Mouse (Mus musculus) hindbrain, postnatal 0 days (tissue): ENCODE measurements at regions not wholly inside any gene's neighbourhood (a gene's known extent, or its start where the extent isn't known, plus 50 kb on each side); places are given as distances from the start of the nearest gene placed in this dataset.

Experiments
- ATAC-seq: fragments of 200-750 bp; cut with Nextera tagmentation; 2 replicates; pipeline ENCODE4 v1.8.0; 2017; ENCODE audit warnings: mild to moderate bottlenecking, moderate TSS enrichment, moderate library complexity
- DNase-seq: peaks from one replicate; pipeline ENCODE4 v3.0.0-alpha.2; 2015; ENCODE audit warnings: low spot score
- H3K27ac ChIP-seq: fragments of 300-500 bp; sonication (generic); 2 replicates; pipeline ENCODE4 v1.5.1; 2014; ENCODE audit warnings: mild to moderate bottlenecking
- H3K27me3 ChIP-seq: fragments of 300-500 bp; sonication (generic); 2 replicates; pipeline ENCODE4 v1.6.1; 2014; ENCODE audit warnings: low read length, mixed read lengths; ENCODE audit not compliant: insufficient read depth
- H3K36me3 ChIP-seq: fragments of 300-500 bp; sonication (generic); 2 replicates; pipeline ENCODE4 v1.6.1; 2014; ENCODE audit warnings: low read length, mixed read lengths; ENCODE audit not compliant: insufficient read depth
- H3K4me1 ChIP-seq: fragments of 300-500 bp; sonication (generic); 2 replicates; pipeline ENCODE4 v1.6.1; 2014; ENCODE audit warnings: antibody characterized with exemption, low read length, mixed read lengths; ENCODE audit not compliant: insufficient read depth
- H3K4me2 ChIP-seq: fragments of 300-500 bp; sonication (generic); 2 replicates; pipeline ENCODE4 v1.6.1; 2014; ENCODE audit warnings: low read depth, mild to moderate bottlenecking, low read length, moderate library complexity, mixed read lengths
- H3K4me3 ChIP-seq: fragments of 300-500 bp; sonication (generic); 2 replicates; pipeline ENCODE4 v1.5.1; 2014; ENCODE audit warnings: low read length
- H3K9ac ChIP-seq: fragments of 300-500 bp; sonication (generic); replicated peaks from 2 replicates; pipeline ENCODE4 v1.6.1; 2014; ENCODE audit warnings: mild to moderate bottlenecking, low read length, moderate library complexity, mixed read lengths
- H3K9me3 ChIP-seq: fragments of 300-500 bp; sonication (generic); 2 replicates; pipeline ENCODE4 v1.6.1; 2016; ENCODE audit warnings: low read length, mixed read lengths
- CTCF ChIP-seq: IDR thresholded peaks from 2 replicates; pipeline ENCODE4 v1.5.1; 2016; ENCODE audit warnings: antibody characterized with exemption, control low read depth, low read depth
- WGBS: fragments of 180-500 bp; shearing (Covaris S2); extraction: QIAGEN DNeasy Blood & Tissue Kit; methylation state at CpG from one replicate; pipeline ENCODE4 v1.1.7; 2014; 5-methylcytosine and 5-hydroxymethylcytosine counted together

DNA sequence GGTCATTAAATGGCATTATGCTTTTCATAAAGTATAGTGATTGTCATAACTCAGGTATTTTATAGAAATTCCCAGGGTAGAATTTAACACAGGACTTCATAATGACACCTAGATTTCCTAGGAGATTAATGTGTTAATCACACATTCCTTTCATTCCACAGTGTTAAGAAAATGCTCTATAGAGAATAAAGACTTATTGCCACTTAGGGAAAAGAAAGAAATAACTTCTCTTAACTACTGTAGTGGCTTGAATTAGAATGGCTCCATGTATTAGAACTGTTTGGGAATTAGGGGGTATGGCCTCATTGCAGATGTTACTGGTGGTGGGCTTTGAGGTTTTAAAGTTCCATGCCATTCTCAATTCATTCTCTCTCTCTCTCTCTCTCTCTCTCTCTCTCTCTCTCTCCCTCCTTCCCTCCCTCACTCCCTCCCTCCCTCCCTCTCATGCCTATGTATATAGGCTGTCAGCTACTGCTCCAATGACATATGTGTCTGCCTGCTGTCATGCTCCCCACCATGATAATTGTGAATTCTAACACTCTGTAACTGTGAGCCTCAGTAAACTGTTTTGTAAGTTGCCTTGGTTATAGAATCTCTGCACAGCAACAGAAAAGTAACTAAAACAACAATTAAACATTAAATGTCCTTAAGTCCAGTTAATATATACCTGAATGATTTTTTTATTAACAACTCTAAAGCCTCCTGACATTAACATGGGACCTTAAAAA lies 425.1 kb upstream of the Depdc1a start:
- H3K4me3 ChIP-seq: no peak overlapping the region
- no peaks in the 10 kb centered on the region for H3K9me3 ChIP-seq
- H3K9ac ChIP-seq: no peak overlapping the region
- no peak for ATAC-seq
- no peak for DNase-seq
- no peaks in the 10 kb centered on the region for H3K4me1 ChIP-seq
- H3K4me2 ChIP-seq: no peak overlapping the region
- TF ChIP-seq CTCF: no peak
- no peak overlapping the region for H3K27ac ChIP-seq
- H3K27me3 ChIP-seq: no peaks in the 10 kb centered on the region
- H3K36me3 ChIP-seq: no peaks in the 10 kb centered on the region

- DNase-seq: no peak
- no peak for TF ChIP-seq CTCF
- Histone ChIP-seq H3K4me3 (no peak overlapping the region), H3K4me1 (no peaks in the 10 kb centered on the region), H3K4me2 (no peak overlapping the region), H3K27me3 (no peaks in the 10 kb centered on the region), H3K9ac (no peak overlapping the region), H3K9me3 (no peaks in the 10 kb centered on the region), H3K36me3 (no peaks in the 10 kb centered on the region), H3K27ac (no peak overlapping the region)
- no peak for ATAC-seq
- 84% methylated on average over 1 of the region's 1 CpGs for WGBS
Observed at GRCm38 (mm10) chr3:159056960-159057525, 438.2 kb upstream of the Depdc1a start.

- 51% methylated on average over 4 of the region's 4 CpGs for WGBS
- H3K27ac ChIP-seq: no peak overlapping the region
- DNase-seq: no peak
Observed at GRCm38 (mm10) chr3:159034806-159035205, 460.4 kb upstream of the Depdc1a start.

GRCm38 (mm10) chr3:159031581-159031980 lies 463.7 kb upstream of the Depdc1a start:
- ATAC-seq: no peak
- no peaks in the 10 kb centered on the region for H3K36me3 ChIP-seq
- no peak for DNase-seq
- no peaks in the 10 kb centered on the region for H3K27me3 ChIP-seq
- TF ChIP-seq CTCF: no peak
- H3K4me3 ChIP-seq: no peak overlapping the region
- H3K4me2 ChIP-seq: no peak overlapping the region
- H3K27ac ChIP-seq: no peak overlapping the region
- no peak overlapping the region for H3K9ac ChIP-seq
- WGBS: 78% methylated on average over 3 of the region's 3 CpGs
- no peaks in the 10 kb centered on the region for H3K9me3 ChIP-seq
- H3K4me1 ChIP-seq: no peaks in the 10 kb centered on the region

More at GRCm38 (mm10) chr3:159034806-159035205, 460.4 kb upstream of the Depdc1a start:
- Histone ChIP-seq H3K9me3 (no peaks in the 10 kb centered on the region), H3K9ac (no peak overlapping the region), H3K36me3 (no peaks in the 10 kb centered on the region), H3K27me3 (no peaks in the 10 kb centered on the region), H3K4me3 (no peak overlapping the region), H3K4me2 (no peak overlapping the region), H3K4me1 (no peaks in the 10 kb centered on the region)
- TF ChIP-seq CTCF: no peak
- no peak for ATAC-seq

- 80% methylated on average over 3 of the region's 3 CpGs for WGBS
- no peaks in the 10 kb centered on the region for H3K9me3 ChIP-seq
- no peaks in the 10 kb centered on the region for H3K27me3 ChIP-seq
- no peak for TF ChIP-seq CTCF
- H3K36me3 ChIP-seq: no peaks in the 10 kb centered on the region
- H3K4me1 ChIP-seq: no peaks in the 10 kb centered on the region
- no peak overlapping the region for H3K4me3 ChIP-seq
- H3K27ac ChIP-seq: no peak overlapping the region
- H3K4me2 ChIP-seq: no peak overlapping the region
- DNase-seq (no peak), ATAC-seq (no peak)
- H3K9ac ChIP-seq: no peak overlapping the region
Observed at GRCm38 (mm10) chr3:159030675-159031074, 464.6 kb upstream of the Depdc1a start.

- H3K9ac ChIP-seq: no peak overlapping the region
- no peak for TF ChIP-seq CTCF
- 98% methylated on average over 2 of the region's 2 CpGs for WGBS
- no peak overlapping the region for H3K4me2 ChIP-seq
- H3K27ac ChIP-seq: no peak overlapping the region
- no peaks in the 10 kb centered on the region for H3K27me3 ChIP-seq
- H3K4me1 ChIP-seq: no peaks in the 10 kb centered on the region
- DNase-seq (no peak), ATAC-seq (no peak)
- H3K4me3 ChIP-seq: no peak overlapping the region
- H3K9me3 ChIP-seq: no peaks in the 10 kb centered on the region
- no peaks in the 10 kb centered on the region for H3K36me3 ChIP-seq
Observed at GRCm38 (mm10) chr3:159029951-159030350, 465.3 kb upstream of the Depdc1a start.

- Histone ChIP-seq H3K27me3 (no peaks in the 10 kb centered on the region), H3K4me2 (no peak overlapping the region), H3K9me3 (no peaks in the 10 kb centered on the region), H3K4me3 (no peak overlapping the region), H3K27ac (no peak overlapping the region), H3K36me3 (no peaks in the 10 kb centered on the region), H3K4me1 (no peaks in the 10 kb centered on the region), H3K9ac (no peak overlapping the region)
- no peak for TF ChIP-seq CTCF
- DNase-seq: no peak
- ATAC-seq: no peak
Observed at GRCm38 (mm10) chr3:159020447-159020846, 458.4 kb upstream of the Lrrc7 start.
